Mouse (Mus musculus) lung, postnatal 4 days (tissue): ENCODE results near the gene Slc38a11.

Experiments
- DNase-seq, 2 experiments: peaks; one replicate each; pipeline ENCODE4 v3.0.0; 2021

Slc38a11 gene

GRCm38 (mm10) chr2:65363828-65364497 lies at the start of gene Slc38a11:
Gene Slc38a11, minus strand, starts transcription at chr2:65364034.
- DNase-seq: no peak

- no peak for DNase-seq
Observed at GRCm38 (mm10) chr2:65407110-65407509, 43.3 kb upstream of the Slc38a11 start.

- no peak for DNase-seq
Observed at GRCm38 (mm10) chr2:65405407-65405806, 41.6 kb upstream of the Slc38a11 start.

- DNase-seq: no peak
Observed at GRCm38 (mm10) chr2:65402001-65402400, 38.2 kb upstream of the Slc38a11 start.

GRCm38 (mm10) chr2:65399938-65400337 lies 36.1 kb upstream of the Slc38a11 start:
- DNase-seq: no peak

- DNase-seq: peak in 1 of 2 experiments; percentile 10
Observed at GRCm38 (mm10) chr2:65396128-65396527, 32.3 kb upstream of the Slc38a11 start.

DNA sequence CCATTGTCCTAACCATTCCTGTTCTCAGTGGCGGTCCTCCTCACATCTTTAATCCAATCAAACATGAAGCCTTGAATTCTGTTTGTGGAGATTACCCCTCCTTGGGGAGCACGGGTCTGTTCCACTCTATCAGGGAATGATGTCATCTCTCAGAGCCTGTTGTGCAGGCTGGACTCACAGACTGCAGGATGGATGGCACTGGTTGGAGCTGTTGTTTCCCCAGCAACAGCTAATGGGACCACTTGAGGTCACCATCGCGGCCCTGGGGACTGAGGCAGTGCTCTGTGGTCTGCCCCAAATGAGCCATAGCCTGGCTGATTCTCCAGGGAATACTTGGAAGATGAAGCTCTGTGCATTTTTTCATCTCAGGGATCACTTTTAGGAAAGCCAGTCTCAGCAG lies 29.2 kb upstream of the Slc38a11 start:
- DNase-seq: no peak

GRCm38 (mm10) chr2:65391322-65391721 lies 27.5 kb upstream of the Slc38a11 start:
- no peak for DNase-seq

DNA sequence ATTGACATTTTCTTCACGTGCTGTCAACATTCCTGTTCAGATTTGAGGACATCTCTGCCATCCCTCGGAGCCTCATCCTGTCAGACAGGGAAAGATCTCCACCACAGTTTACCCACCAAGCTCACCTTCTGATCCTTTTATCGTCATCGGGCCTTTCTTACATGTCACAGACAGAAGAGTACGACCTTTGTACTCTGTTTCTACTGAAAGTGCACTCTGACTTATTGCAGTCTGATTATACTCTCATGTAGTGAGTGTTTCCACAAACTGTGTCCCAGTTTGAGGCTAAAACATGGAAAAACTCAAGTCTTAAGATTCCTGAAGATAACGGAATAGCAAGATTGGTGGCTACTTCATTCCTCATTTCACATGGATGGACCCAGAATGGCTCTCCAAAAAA lies 21.0 kb upstream of the Slc38a11 start:
- no peak for DNase-seq

- DNase-seq: no peak
Observed at GRCm38 (mm10) chr2:65382485-65382884, 18.7 kb upstream of the Slc38a11 start.

GRCm38 (mm10) chr2:65378425-65378824 lies 14.6 kb upstream of the Slc38a11 start:
- DNase-seq: no peak

GRCm38 (mm10) chr2:65374410-65374809 lies 10.6 kb upstream of the Slc38a11 start:
- no peak for DNase-seq

- no peak for DNase-seq
Observed at GRCm38 (mm10) chr2:65373076-65373475, 9.2 kb upstream of the Slc38a11 start.

DNA sequence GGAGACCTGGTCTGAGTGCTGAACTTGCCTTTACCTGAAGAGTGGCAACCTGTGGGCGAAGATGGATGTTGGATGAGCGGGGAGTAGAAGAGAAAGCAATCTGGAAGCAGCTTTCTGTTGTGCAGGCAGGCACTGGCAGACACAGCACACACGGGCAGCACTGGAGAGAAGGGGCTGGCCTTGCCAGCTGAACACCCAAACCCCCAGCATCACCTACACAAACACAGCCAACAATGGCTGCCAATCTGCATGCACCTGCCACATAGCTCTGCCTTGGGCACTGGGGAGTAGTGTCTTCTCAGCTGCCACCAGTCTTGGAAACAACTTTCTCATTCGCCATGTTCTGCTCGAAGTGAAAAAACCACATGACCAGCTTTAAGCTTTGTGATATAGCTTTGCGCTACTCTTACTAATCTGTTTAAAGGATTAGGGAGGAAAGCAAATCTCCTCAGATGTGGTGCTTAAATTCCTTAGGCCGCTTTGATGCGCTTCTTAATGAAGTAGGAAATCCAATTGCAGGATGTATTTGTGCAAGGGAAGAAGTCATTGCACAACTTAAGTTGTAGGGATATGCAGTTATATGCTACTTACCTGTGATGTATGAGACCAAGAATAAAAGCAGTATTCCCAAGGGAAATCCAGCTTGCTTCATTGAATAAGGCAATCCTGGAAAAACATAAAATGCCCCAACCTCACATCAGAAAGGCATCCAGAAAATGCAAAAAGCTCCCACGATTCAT lies 2.9 kb downstream of the Slc38a11 start:
- DNase-seq: no peak

DNA sequence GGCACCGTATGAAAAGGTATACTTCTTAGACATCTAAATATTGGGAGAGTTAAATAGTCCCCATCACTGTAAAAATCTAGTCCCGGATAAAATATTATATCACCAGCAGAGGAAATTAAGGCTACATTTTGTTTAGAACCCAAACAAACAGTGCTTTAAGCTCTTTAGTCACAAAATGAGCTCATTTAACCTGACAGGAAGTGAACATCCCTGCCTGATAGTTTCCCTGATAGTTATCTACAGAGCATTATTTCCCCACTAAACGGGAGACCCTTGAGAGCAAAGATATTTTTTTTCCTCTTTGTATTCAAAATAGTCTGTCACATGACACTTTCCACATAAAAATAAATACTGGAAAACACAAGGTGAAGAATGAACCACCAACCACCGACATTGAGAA lies 16.5 kb downstream of the Slc38a11 start:
- DNase-seq: no peak

DNA sequence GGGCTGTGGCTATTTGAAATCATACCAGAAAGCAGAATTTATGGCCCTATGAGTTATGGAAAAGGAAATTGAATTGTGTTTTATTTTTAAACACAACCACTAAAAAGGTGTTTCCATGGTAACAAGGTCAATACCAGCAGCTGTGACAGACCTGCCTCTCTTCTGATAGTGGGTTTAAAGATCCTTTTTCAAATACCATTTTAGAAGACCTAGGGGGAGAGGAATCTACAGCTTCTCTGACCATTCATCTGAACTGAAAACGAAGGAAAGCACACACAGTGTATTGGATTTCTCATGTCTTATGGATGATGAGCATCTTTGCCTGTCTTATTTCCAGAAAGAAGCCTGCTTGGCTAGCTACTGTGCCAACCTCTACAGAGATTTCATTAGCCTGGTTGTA lies 16.9 kb downstream of the Slc38a11 start:
- DNase-seq: no peak

GRCm38 (mm10) chr2:65346037-65346436 lies 17.8 kb downstream of the Slc38a11 start:
- no peak for DNase-seq

GRCm38 (mm10) chr2:65342057-65342456 lies 21.8 kb downstream of the Slc38a11 start:
- DNase-seq: peak; percentile 42 to 61

DNA sequence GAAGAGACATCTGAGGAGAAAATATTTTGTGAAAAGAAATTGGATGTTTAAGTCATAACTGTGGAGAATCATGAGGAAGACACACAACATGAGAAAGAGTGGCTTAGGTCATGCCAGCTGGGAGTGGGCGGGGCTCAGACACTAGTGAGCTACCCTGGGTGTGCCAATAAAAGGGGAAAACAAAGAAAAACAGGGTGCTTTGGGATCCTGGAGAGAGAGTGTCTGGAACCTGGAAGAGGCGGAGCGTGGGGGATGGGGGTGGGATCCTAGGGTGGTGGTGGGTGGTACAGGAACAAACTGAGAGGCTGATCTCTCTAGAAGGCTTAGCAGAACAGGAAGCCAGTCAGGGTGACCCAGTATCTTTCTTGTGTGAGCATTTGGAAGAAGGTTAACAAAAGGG lies 23.0 kb downstream of the Slc38a11 start:
- DNase-seq: no peak

GRCm38 (mm10) chr2:65337378-65338140 lies 26.3 kb downstream of the Slc38a11 start:
- DNase-seq: peak; percentile 36 to 51

GRCm38 (mm10) chr2:65336608-65337007 lies 27.2 kb downstream of the Slc38a11 start:
- no peak for DNase-seq

DNA sequence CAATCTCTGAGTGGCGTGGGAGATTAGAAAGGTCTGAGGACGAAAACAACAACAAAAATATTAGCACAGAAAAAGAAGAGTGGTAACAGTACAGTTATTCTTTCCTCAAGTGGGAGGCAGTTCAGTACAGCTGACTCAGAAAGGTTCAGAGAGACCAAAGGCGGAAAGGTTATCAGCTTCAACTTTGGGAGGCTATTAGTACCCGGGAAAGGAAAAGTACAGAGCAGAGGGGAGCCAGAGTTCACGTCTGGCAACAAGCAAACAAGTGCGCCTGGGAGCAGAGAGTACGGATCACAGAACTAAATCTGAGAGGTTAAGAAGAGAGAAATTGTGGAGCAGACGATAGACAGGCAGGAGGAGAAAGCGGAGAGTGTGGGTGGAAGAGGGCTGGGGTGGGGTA lies 29.7 kb downstream of the Slc38a11 start:
- no peak for DNase-seq

DNA sequence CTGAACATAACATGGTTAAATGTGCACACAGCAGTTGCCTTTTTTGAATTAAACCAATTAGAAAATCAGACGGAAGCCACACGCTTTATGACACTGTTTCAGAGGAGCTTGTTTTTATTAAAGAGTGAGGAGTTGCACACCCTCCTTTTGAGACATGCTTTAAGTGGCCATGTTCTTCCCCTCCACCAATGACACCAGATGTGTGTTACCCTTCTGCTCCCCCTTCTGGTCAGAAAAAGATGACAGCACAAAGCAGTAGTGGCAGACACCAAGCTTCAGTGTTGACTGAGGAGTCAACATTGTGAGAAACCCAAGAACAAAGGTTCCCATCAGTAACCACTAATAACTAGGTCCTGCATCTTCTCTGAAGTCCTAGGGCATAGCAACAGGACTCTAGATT lies 32.5 kb downstream of the Slc38a11 start:
- DNase-seq: peak in 1 of 2 experiments; percentile 76
